Mouse (Mus musculus) lung, postnatal 0 days (tissue): Measurements from ENCODE around the gene Phb2.

Experiments
- CTCF ChIP-seq: IDR thresholded peaks from 2 replicates; pipeline ENCODE4 v1.5.1; 2016; ENCODE audit warnings: antibody characterized with exemption, mild to moderate bottlenecking
- EP300 ChIP-seq: IDR thresholded peaks from 2 replicates; pipeline ENCODE4 v1.6.1; 2016; ENCODE audit warnings: antibody characterized with exemption, mild to moderate bottlenecking, control low read depth

DNA sequence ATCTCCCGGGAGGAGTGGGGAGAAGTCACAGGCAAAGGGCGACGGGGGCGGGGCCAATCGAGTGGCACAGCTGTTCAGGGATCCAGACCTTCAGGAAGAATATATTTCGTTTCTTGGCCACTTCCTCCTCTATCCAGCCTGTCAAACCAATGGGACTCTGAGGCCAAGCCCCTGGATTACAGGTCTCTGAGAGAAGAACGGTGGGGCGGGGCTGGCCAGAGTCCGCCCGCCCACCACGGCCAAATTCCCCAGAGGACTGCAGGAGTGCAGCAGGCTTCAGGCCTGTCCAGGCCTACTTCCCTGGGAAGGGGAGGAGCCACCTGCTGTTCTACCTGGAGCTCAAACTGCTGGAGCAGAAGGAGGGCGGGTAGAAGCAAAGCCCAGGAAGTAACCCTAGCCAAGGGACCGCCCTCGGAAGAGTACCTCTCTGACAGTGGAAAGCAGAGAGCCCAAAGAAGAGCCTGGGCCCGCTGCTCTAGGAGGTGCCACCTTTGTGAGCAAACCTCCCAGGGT lies 26.4 kb downstream of the Phb2 start, which contains the start of gene Ptpn6:
- TF ChIP-seq CTCF (no peak), EP300 (no peak)
